Mouse (Mus musculus): ENCODE measurements at regions not wholly inside any gene's neighbourhood (a gene's known extent, or its start where the extent isn't known, plus 50 kb on each side); places are given as distances from the start of the nearest gene placed in this dataset.

- TF ChIP-seq ZC3H11A (IDR thresholded peaks at IDR 0.05; ENCODE audit: low read depth, low read length) (no peak), CTCF (IDR thresholded peaks at IDR 0.05 in 2 of 3, conservative IDR thresholded peaks at IDR 0.05 in 1 of 3; ENCODE audit: control insufficient read depth in 1 of 3, insufficient read depth in 1 of 3, low read depth in 2 of 3, low read length in 3 of 3, poor library complexity in 1 of 3, severe bottlenecking in 1 of 3) (no peak), CHD2 (IDR thresholded peaks at IDR 0.05; ENCODE audit: low read length) (no peak), GATA1 (IDR thresholded peaks at IDR 0.05; ENCODE audit: low read depth, low read length) (no peak), RAD21 (IDR thresholded peaks at IDR 0.05; ENCODE audit: low read depth, low read length) (no peak), POLR2A (IDR thresholded peaks at IDR 0.05; ENCODE audit: control insufficient read depth in 1 of 2, insufficient read depth in 1 of 2, low read depth in 1 of 2, low read length in 2 of 2, poor library complexity in 1 of 2) (no peak), MAX (IDR thresholded peaks at IDR 0.05; ENCODE audit: low read length) (no peak), NELFE (IDR thresholded peaks at IDR 0.05; ENCODE audit: low read depth, low read length) (no peak)
Observed at GRCm38 (mm10) chr16:49518844-49519243, 180.2 kb upstream of the Ift57 start.

Data from MEL (cell line).